Mouse (Mus musculus) left cerebral cortex, adult 8-10 months (tissue): ENCODE results near the gene 6030458C11Rik. TPM values are rescaled to one million over a fixed set of nuclear protein-coding genes. Genes with fewer than 3 reads are reported as not detected.

Experiments used
- DNase-seq, 2 experiments: peaks; one replicate each; pipeline ENCODE4 v3.0.0; 2022; ENCODE audit warnings: low spot score in 2 of 2
- total RNA-seq, 4 experiments: library from RNA; stranded (reverse); gene quantifications; 2 replicates each; pipeline ENCODE4 v1.2.4; 2022

Gene 6030458C11Rik
- total RNA-seq = 10 to 100 TPM; 24.2 to 26.9 (median 25.4) TPM

DNA sequence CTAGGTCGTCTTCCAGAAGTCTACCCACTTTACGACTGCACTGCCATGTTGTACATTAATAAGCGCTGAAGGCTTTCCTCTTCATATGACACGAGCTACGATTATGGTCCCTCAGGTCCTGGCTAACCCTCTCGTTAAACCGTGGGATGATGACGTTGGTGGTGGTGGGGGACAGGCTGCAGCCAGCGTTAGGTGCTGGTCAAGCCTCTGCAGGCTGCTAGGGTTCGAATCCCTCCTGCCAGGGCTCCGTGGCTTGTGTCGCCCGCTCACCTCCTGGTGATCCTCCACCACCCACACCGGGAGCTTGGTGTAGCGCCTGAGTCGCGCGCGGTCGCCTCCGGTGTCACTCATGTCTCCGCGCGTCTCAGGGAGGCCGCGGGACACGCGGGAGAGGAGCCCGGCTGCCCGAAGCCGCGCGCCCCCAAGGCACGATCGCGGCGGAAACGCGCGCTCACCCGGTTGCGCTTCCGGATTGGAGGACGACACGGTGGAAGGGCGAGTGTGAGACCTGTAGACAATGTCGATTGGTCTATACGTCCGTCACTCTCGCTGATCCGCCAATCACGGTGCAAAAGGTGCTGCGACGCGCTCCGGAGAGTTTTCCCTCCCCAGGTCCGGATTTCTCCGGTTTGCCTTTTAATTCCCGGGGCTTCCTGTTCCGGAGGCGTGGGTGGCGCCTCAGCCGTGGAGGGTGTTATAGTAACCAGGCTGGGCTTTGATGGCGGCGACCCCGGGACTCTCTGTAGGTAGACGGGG is at the start of gene 6030458C11Rik, which contains the start of gene Drosha:
Gene 6030458C11Rik, minus strand, starts transcription at position 453 of the 756 bp plus-strand sequence.
Gene Drosha, plus strand, starts transcription at position 619 of the 756 bp plus-strand sequence.
- peak; percentile 97 to 99 for DNase-seq

DNA sequence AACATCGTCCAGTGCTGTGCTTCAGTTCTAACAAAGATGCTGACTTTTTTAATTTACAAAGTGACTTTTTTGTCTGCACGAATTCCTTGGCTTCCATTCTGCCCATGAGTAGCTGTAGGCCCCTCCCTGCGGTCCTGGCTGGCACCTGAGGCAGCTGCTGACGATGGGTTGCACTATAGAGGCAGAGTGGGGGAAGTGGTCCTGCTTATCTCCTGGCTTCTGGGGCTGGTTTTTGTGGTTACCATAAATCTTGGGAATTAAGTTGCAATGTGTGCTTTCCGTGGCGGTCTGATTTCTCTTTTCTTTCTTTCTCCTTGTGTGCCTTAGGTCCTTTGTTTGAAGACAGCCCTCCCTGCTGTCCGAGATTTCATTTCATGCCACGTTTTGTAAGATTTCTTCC is 42.8 kb upstream of the 6030458C11Rik start:
- no peak for DNase-seq

DNA sequence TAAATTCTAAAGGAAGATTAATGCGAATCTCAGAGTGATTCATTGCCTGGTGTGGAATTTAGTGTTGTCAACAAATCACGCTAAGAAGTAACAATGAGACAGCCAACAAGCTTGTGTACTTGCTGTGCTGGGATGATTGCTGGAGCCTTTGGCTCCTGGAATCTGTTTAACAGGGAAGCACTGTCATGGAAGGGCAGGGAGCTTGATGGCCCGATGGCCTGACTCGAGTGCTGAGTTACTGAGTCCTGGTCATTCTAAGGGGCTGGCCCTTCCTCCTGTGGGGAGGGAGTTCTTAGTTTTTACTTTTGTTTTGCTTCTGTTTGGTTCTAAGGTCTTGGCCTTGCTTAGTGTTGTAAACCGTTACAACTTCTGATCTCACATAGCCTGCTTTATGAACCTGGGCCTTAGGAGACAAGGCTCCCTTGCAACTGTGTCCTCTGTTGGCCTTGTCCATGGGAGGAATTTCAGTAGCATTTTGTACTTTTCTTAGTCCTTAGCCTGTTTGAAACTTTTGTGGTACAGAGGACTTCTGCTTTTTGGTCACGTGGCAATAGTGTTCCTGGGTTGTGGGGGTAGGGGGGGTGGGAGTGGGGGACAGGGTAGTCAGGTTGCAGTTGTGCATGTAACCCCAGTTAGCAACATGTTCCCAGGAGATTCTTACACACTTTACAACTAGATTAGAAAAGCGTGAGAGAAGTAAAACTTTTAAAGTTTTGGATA is 41.3 kb upstream of the 6030458C11Rik start:
- DNase-seq = no peak

DNA sequence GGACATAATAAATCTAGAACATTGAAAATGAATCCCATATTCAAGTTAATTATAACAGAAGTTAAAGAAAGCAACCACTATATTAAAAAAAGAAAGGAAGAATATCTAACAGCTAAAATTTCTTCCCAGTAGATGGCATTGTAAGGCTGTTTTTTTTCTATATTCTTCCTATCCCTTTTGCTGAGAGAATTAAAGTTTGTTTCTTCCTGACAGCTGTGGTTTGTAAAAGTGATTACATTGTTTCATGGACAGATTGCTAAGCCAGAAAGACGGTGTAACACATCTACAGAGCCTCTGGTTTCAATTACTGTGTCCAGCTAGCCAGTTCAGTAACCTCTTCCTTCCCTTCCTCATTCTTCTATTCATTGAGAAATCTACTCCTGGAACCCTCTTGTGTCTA is 39.2 kb upstream of the 6030458C11Rik start:
- DNase-seq = no peak

DNA sequence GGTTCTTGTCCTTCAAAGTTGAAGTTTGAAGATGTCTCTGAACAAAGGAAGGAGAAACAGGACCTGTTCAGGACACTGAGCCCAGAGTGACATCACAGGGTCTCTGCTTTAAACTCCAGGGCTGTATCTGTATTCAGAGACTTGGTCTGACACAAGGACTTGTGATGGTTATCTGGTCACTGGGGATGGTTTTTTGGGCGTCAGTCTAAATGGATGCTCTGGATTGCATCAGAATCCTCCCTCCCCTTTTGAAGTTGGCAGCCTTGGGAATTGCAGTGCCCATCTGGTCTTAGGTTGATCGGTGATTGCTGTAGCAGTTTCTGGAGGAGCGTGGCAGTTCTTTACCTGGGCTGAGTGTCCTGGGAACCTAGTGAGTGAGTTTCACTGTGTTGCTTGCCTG is 37.6 kb upstream of the 6030458C11Rik start:
- no peak for DNase-seq

DNA sequence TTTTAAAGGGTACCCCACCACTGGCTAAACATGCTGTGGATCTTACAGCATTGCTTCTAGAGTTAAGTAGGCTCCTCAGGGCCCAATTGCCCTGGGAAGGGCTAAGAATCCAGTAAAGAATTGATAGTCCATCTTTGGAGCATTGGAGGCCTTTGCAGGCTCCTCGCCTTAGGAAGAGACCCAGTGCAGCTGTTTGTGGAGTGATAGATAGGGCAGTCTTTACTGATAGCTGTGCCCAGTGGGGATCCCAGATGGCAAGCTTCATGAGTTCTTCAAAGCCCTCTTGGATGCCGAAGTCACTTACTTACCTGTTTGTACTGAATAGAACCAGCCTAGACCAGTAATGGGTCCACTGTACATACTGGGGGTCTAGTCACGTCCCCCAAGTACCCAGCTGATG is 34.2 kb upstream of the 6030458C11Rik start:
- no peak for DNase-seq

DNA sequence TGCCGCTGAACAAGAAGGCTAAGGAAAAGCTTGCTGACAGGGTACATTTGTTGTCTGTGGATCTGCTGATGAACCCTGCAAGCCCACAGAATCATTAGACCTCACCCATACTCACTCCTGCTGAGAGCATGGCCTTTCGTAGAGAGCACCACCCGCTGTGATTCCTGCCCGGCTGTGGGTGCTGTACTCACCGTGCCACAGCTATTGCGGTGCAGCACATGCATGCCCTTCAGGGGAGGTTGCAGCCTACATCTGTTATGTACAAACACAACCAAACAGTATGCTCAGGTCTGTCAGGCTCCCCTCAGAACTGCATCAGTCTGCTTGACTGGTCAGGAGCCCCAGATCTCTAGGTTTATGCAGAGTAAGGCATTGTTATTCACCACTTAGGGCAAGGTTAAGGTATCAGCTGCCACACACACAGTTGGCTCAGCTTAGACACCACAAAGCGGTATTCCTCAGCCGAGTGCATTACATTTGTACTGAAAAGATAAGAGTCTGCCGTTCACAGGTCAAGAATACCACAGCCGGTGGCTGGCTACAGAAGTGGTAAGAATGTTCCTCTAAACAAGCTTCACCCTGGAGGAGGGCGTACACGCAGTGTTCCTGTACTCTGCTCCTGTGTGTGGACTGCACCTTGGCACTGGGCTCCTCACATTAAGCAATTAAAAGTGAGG is 33.5 kb upstream of the 6030458C11Rik start:
- DNase-seq = no peak

DNA sequence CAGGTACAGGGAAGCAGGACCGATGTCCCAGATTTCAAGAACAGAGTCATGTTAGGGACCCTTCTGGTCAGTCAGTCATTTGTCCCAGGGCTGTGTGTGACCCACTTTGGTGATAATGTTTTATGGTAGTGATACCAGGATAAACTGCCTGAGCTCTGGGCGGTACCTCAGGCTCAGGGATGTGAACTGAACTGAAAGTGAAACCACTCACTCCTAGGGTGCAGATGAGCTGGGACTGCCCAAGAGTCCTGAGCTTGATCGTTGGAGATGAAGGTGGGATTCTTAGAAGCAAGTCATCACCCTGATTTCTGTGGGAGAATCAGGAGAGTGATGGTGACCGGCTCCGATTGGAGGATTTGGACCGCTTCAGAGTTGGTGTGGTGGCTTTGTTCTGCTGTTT is 32.3 kb upstream of the 6030458C11Rik start:
- DNase-seq = no peak

DNA sequence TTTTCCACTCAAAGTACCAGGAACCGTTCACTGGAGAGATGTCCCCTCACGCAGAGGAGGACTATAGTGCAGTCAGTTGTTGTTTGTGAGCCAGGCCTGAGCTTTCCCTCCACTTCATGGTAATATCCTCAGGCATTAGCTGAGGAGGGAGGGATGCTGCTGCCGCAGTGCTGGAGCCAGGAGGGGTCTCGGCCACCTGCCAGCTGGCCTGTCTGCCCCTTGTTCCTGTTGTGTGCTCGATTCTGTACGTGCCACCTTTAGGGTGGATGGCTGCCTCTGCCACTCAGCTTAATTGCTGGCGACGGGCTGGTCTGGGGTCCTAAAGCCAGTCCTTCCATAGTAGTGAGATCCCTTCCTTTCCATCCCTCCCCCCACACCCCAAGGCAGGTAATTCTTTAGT is 29.0 kb upstream of the 6030458C11Rik start:
- DNase-seq = no peak

DNA sequence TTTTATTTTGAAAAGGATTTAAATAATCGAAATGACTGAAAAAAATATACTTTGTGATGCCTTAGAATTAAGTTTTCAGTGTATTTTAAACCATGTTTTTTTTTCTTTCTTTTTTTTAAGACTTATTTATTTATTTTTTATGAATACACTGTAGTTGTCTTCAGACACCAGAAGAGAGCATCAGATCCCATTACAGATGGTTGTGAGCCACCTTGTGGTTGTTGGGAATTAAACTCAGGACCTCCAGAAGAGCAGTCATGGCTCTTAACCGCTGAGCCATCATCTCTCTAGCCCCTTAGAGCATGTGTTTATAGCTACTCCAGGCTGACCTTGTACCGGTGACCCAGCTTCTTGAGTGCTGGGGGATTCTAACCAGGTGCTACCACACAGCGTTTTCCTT is 24.9 kb upstream of the 6030458C11Rik start:
- DNase-seq = no peak

DNA sequence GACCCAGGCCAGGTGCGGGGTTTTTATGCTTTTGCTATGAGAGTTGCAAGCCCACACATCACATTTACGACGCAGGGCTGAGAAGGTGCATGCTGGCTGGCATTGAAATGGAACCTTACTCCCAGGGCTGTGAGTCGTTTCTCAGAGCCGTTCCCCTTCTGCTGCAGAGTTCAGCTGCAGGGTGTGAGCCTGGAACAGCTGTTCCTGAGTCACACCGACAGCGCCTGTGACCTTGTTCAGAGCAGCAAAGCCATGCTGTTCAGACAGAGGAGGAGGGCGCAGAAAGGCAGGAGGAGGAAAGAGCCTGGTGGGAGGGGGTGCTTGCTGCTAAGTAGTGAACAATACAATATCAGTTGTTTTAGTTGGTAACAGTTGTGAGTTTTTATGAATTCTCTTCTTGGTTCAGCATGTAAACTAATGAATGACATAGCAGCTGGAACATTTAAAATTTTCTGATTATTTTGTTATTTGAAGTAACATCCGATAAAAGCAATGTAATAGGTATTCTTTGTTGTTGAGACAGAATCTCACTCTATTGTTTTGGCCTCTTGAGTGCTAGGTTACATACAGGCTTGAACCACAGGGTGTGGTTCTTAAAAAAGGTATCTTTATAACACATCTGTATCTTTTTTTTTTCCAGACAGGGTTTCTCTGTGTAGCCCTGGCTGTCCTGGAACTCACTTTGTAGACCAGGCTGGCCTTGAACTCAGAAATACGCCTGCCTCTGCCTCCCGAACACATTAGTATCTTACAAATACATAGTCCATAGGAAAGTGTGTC is 23.9 kb upstream of the 6030458C11Rik start:
- DNase-seq = no peak

DNA sequence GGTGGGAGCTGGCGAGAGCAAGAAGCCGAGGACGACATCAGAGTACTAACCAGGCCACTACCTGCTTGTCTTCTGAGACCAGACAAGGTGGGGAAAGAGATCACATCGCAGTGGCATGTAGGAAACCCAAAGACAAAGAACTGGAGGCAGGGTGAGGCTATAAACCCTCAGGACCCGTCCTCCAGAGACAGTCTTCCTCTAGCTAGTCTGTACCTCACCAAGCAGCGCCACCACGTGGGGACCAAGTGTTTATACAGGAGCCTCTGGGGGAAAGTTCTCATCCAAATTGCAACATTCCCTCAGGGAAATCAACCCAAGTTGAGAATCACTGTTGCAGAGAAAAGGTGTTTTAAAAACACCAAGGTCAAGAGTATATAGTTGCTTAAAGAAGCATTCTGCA is 18.4 kb upstream of the 6030458C11Rik start:
- DNase-seq = no peak

DNA sequence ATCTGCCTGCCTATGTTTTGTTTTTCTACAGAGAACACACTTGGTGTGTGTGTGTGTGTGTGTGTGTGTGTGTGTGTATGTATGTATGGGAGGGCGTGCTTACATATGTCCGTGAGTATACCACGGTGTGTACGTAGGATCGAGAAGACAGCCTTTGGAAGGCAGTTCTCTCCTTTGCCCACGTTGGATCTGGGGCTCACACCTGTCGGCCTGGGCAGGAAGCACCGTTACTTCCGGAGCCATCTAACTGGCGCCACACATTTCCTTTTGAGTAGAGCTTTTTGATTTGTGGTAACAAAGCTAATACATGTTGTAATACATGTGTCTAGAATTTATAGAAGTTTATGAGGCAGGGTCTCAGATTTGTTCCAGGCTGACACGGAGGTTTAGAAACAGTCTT is 16.3 kb upstream of the 6030458C11Rik start:
- DNase-seq = no peak

DNA sequence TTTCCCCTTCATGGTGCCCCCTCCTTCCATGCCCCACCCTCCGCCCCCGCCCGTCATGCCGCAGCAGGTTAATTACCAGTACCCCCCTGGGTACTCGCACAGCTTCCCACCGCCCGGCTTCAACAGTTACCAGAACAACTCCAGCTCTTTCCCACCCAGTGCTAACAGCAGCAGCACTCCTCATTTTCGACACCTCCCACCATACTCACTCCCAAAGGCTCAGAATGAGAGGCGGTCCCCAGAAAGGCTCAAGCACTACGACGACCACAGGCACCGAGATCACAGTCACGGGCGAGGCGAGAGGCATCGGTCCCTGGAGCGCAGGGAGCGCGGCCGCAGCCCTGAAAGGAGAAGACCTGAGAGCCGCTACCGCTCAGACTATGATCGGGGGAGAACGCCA is 9.8 kb upstream of the 6030458C11Rik start:
- DNase-seq = no peak

DNA sequence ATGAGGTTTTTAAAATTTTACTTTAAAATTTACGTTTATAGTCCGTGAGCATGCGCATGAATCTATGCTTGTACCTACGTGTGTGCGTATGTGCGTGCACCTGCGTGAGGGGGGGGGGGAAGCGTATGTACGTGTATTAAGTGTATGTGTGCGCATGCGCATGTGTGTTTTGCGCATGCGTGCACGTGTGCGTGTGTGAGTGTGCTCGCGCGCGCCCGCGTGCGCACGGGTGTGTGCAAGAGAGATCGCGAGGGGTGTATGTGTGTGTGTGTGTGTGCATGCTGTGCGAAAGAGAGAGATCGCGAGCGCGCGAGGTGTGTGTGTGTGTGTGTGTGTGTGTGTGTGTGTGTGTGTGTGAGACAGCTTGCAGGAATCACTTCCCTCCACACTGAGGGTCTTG is 8.9 kb upstream of the 6030458C11Rik start:
- no peak for DNase-seq

DNA sequence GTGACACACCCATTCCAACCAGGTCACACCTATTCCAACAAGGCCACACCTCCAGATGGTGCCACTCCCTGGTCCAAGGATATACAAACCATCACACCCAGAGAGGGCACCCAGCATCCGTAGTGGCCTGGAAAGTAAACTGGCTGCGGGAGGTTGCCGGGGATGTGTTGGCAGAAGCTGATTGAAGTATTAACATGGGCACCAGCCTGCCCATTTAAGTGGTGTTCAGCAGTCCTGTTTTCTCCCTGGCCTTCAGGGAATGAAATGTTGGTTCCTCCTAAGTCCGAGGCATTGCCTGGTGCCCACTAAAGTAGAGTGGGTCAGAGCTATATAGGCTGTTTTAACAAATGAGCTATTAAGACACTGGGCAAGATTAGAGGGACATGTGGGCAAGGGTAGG is 8.2 kb upstream of the 6030458C11Rik start:
- no peak for DNase-seq

DNA sequence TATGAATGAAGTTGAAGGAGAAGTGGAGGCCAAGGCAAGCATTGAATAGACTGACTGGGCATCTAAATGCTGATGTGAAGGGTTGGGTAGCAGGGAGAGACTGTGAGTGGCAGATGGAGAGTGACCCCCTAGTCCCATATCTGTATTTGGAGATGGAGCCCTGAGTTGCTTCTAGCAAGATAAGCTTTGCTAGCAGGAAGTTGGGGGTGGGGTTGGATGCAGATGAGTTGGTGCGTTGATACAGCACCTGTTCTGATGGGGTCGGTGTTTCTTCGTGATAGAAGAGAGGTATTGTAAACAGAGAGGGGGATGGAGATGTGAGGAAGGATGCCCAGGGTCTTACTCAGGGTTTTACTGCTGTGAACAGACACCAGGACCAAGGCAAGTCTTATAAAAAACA is 5.4 kb upstream of the 6030458C11Rik start:
- no peak for DNase-seq

DNA sequence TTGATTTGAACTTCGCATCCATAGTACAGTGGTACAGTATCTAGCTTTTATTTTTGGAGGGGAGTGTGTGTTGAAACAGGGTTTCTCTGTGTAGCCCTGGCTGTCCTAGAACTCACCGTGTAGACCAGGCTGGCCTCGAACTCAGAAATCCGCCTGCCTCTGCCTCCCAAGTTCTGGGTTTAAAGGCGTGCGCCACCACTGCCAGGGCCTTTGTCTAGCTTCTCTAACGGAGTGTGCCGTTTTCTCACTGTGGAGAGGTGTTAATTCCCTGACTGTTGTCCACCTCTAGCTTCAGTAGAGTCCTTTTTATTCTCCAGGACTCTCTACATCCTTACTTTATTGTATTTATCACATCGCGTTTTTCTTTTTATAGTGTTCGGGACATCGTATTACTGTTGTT is 959 bp upstream of the 6030458C11Rik start:
- DNase-seq = no peak

DNA sequence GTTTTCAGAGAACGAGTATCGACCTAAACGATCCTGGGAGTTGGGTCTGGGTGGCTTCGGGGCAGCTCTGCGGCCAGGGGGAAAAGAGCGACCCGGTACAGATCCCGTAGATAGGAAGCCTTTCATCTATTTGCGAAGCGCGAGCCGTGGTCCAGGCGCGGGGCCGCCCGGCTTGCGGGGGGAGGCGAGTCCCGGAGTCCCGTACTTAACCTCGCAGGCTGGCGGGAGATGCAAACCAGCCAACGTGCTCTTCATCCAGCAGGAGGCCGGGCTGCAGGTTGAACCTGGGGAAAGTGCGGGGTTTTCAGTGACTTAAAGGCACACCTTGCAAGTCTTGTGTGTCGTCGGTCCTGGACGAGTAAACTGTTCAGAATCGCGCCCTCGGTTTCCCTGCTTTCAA is 516 bp upstream of the 6030458C11Rik start:
- DNase-seq = no peak

DNA sequence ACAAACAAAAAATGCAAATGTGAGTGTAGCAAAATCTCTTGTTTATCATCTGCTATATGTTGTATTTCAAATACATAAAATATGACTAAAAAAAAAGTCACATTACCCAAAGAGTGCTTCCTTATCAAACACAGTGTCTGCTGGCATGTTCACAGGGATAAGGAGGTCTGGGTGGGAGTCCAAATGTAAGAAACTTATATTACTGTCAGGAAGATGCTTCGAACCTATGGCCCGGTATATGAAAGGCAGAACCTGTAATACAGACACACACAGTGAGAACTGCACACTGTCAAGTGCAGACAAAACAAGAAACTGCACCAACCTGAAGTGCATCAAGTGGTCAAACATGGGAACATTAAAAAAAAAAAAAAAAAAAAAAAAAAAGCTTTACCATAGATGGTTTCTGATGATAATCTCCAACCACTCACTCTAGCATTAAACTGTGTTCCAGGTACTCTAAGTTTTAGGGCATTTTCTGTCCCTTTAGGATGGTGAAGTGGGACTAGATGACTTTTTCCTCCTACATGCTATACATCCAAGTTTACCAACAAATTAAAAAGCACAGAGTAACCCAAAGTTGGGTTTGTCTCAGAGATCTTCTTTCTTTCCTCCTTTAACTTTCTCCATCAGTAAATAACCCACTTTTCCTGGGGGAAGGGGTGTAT is 862 bp downstream of the 6030458C11Rik start:
- DNase-seq = no peak
